Comparison of ENCODE assay signal across 8 mouse cellular contexts in the genomic region with DNA sequence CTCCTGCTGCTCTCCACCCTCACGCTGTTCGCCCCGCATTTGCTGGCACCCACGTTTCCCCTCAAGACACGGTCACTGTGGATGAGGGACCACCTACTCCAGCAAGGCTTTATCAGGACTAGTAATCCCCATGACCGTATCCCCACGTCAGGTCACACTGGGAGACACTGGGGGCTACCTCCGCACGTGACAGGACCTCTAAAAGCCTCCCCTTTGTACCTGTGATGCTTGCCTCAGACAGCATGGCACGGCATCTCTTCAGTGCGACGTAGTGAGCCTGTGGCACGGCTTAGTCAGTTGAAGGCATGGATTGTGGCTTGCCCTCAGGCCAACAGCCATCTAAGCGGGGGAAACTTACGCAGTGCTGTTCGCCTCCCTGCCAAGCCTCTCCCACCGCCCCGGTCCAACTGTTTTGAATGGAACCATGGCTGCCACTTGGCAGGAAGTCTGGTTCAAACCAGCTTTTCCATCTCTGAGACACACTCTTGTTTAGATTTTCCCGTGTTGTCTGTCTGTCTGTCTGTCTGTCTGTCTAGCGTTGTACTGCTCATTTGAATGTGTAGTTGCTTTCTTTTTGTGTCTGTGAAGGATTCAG.
DNase-seq lines count a peak whose midpoint lies in the region; ATAC-seq lines count a peak whose summit lies in the region.

No protein-coding gene starts in this region.

- H3K9ac ChIP-seq in embryonic facial prominence, embryonic 13.5 days = 0 out of 2 replicates have a peak overlapping the region, but pooled peaks have one; percentile 36
- H3K9ac ChIP-seq in lung, embryonic 15.5 days = no peak overlapping the region

- no peaks in the 10 kb centered on the region for H3K36me3 ChIP-seq in embryonic facial prominence, embryonic 13.5 days
- no peaks in the 10 kb centered on the region for H3K36me3 ChIP-seq in lung, embryonic 15.5 days

- no peak overlapping the region for H3K4me3 ChIP-seq in embryonic facial prominence, embryonic 13.5 days
- H3K4me3 ChIP-seq in lung, embryonic 15.5 days = peak overlapping the region; percentile 9; the same call in 1 of the 2 replicates

- no peak for ATAC-seq in embryonic facial prominence, embryonic 13.5 days (ENCODE audit: insufficient number of reproducible peaks, insufficient read depth, low FRiP score, low TSS enrichment, low read depth)
- ATAC-seq in lung, embryonic 15.5 days (ENCODE audit: borderline replicate concordance, extremely low read depth, low FRiP score, low TSS enrichment) = peak; percentile 37; the same call in 1 of the 2 replicates

- no peaks in the 10 kb centered on the region for H3K9me3 ChIP-seq in embryonic facial prominence, embryonic 13.5 days
- H3K9me3 ChIP-seq in lung, embryonic 15.5 days = no peaks in the 10 kb centered on the region

- DNase-seq in heart, adult 11 months = peak; percentile 93
- DNase-seq in heart, adult 9 months (ENCODE audit: low spot score in 2 of 2) = no peak
- peak; percentile 24 for DNase-seq in 3T3-L1 (ENCODE audit: low read depth, low spot score)
- no peak for DNase-seq in spleen, postnatal 10 days (ENCODE audit: low spot score in 2 of 2)
- no peak for DNase-seq in ovary, adult 18-20 months (ENCODE audit: low spot score)
- DNase-seq in spleen, adult 12 weeks (ENCODE audit: low spot score) = no peak

- WGBS in embryonic facial prominence, embryonic 13.5 days = 63% methylated on average over 20 of the region's 20 CpGs
- WGBS in lung, embryonic 15.5 days = 55% methylated on average over 20 of the region's 20 CpGs

- H3K4me1 ChIP-seq in embryonic facial prominence, embryonic 13.5 days = peaks cover 16% of the 10 kb centered on the region
- H3K4me1 ChIP-seq in lung, embryonic 15.5 days = peaks cover 11% of the 10 kb centered on the region

- peak overlapping the region; percentile 12 for H3K4me2 ChIP-seq in embryonic facial prominence, embryonic 13.5 days
- H3K4me2 ChIP-seq in lung, embryonic 15.5 days = peak overlapping the region; percentile 37

- H3K27me3 ChIP-seq in embryonic facial prominence, embryonic 13.5 days = no peaks in the 10 kb centered on the region
- H3K27me3 ChIP-seq in lung, embryonic 15.5 days = no peaks in the 10 kb centered on the region

- no peak overlapping the region for H3K27ac ChIP-seq in embryonic facial prominence, embryonic 13.5 days
- peak overlapping the region; percentile 44 for H3K27ac ChIP-seq in lung, embryonic 15.5 days

Comparison
In these comparisons a context has a peak if more than half of its experiments do, and no peak if none do; other contexts are left out.
1. DNase-seq: peak in heart, adult 11 months (single experiment) and 3T3-L1 (single experiment); none in heart, adult 9 months (0 of 2), spleen, postnatal 10 days (0 of 2), ovary, adult 18-20 months (single experiment) and spleen, adult 12 weeks (single experiment).